Mouse (Mus musculus): ENCODE results near the gene Kyat1. TPM values are rescaled to one million over a fixed set of nuclear protein-coding genes. Genes with fewer than 3 reads are reported as not detected.

The Kyat1 gene
- polyA plus RNA-seq, 1 experiment from 2014 or later, result 13.9 TPM

DNA sequence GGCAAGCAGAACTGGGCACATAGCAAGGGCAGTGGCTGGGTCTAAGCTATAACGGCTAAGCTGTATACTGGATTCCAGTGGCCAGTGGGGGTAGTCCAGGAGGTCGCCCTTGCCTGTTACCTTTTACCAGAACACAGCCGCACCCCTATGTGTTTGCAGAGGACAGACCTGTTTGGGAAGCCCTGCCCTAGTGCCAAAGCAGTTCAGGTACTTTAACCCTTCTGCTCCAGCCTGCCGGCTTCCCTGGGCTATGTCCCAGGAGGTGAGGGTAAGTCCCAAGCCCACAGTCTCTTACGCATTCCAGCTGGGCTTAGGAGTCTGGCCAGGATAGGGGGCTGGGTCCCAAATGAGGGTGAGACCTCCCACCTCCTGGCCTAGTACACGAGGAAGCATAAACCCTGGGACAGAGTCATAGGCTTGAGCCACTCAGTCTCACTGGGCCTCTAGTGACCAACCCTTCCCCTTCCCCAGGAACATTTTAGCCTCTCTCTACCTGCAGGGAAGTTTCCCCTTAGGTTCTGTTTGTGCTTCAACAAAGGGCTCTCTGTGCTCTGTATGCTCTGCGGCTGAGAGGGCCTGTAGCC lies 39.0 kb upstream of the Kyat1 start:
- Histone ChIP-seq H3K4me1 (ENCODE audit: control insufficient read depth, insufficient read depth, low read length) (0 out of 2 replicates have a peak, but pooled peaks cover 3% of the 10 kb centered on the region), H3K4me3 (ENCODE audit: low read depth, low read length) (no peak overlapping the region), H3K4me2 (replicated peaks; ENCODE audit: low read depth, low read length) (no peak overlapping the region; the same call in 1 of the 2 replicates), H3K36me3 (ENCODE audit: control insufficient read depth, insufficient read depth, low read length) (peaks cover 40% of the 10 kb centered on the region), H3K9ac (replicated peaks; ENCODE audit: low read depth, low read length) (no peak overlapping the region), H3K9me3 (ENCODE audit: control insufficient read depth, low read depth, low read length) (no peaks in the 10 kb centered on the region), H3K27me3 (ENCODE audit: control insufficient read depth, insufficient read depth, low read length) (no peaks in the 10 kb centered on the region), H3K27ac (ENCODE audit: low read length) (peak overlapping the region; percentile 67)
- WGBS, result 56% methylated on average over 7 of the region's 7 CpGs
- ATAC-seq (ENCODE audit: insufficient number of reproducible peaks, insufficient read depth, low FRiP score, low read depth), result peak; percentile 35

DNA sequence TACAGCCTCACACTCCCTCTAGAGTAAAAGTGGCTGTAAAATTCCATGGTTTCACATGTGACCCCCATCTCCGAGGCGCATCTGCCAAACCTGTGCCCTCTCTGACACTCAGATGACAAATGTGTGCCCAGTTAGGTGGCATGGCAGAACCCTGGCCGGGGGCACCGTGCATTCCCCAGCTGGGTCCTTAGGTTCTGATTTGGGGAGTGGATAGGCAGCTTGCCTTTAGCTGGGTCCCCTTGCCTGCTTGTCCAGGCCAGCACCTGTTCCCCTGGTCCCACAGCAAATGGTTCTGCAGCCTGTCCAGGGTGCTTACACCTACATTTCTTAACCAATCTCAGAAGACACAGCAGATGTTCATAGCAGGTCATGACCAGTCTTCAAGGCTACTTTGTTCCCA lies 37.7 kb upstream of the Kyat1 start:
- peaks cover 14% of the 10 kb centered on the region for H3K4me1 ChIP-seq (ENCODE audit: control insufficient read depth, insufficient read depth, low read length)
- H3K9ac ChIP-seq (replicated peaks; ENCODE audit: low read depth, low read length), result no peak overlapping the region
- H3K4me3 ChIP-seq (ENCODE audit: low read depth, low read length), result no peak overlapping the region
- H3K36me3 ChIP-seq (ENCODE audit: control insufficient read depth, insufficient read depth, low read length), result peaks cover 31% of the 10 kb centered on the region
- no peak overlapping the region for H3K27ac ChIP-seq (ENCODE audit: low read length)
- no peaks in the 10 kb centered on the region for H3K27me3 ChIP-seq (ENCODE audit: control insufficient read depth, insufficient read depth, low read length)
- WGBS, result 85% methylated on average over 4 of the region's 4 CpGs
- no peaks in the 10 kb centered on the region for H3K9me3 ChIP-seq (ENCODE audit: control insufficient read depth, low read depth, low read length)
- H3K4me2 ChIP-seq (replicated peaks; ENCODE audit: low read depth, low read length), result no peak overlapping the region
- no peak for ATAC-seq (ENCODE audit: insufficient number of reproducible peaks, insufficient read depth, low FRiP score, low read depth)

DNA sequence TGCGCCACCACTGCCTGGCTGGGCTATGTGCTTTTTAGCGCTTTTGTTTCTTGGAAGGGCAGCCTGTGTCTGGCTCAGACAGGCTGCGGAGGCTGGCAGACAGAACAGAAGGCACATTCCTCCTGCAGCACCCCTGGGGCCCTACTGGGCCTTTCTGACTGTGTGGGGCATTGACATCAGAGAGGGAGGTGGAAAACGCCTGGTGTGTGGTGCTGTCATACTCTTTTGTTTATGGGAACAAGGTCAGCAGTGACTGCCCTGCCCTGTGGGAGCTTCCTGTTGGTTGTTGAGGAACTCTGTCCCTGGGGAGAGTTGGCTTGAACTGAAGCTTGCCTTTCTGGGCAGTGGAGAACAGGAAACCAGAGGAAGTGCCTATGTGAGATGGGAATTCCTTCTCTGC lies 36.9 kb upstream of the Kyat1 start:
- Histone ChIP-seq H3K27ac (ENCODE audit: low read length) (no peak overlapping the region), H3K4me2 (replicated peaks; ENCODE audit: low read depth, low read length) (no peak overlapping the region), H3K9ac (replicated peaks; ENCODE audit: low read depth, low read length) (no peak overlapping the region), H3K4me1 (ENCODE audit: control insufficient read depth, insufficient read depth, low read length) (peaks cover 15% of the 10 kb centered on the region), H3K4me3 (ENCODE audit: low read depth, low read length) (no peak overlapping the region), H3K36me3 (ENCODE audit: control insufficient read depth, insufficient read depth, low read length) (peaks cover 23% of the 10 kb centered on the region), H3K9me3 (ENCODE audit: control insufficient read depth, low read depth, low read length) (no peaks in the 10 kb centered on the region), H3K27me3 (ENCODE audit: control insufficient read depth, insufficient read depth, low read length) (no peaks in the 10 kb centered on the region)
- WGBS, result 53% methylated on average over 4 of the region's 4 CpGs
- ATAC-seq (ENCODE audit: insufficient number of reproducible peaks, insufficient read depth, low FRiP score, low read depth), result no peak

DNA sequence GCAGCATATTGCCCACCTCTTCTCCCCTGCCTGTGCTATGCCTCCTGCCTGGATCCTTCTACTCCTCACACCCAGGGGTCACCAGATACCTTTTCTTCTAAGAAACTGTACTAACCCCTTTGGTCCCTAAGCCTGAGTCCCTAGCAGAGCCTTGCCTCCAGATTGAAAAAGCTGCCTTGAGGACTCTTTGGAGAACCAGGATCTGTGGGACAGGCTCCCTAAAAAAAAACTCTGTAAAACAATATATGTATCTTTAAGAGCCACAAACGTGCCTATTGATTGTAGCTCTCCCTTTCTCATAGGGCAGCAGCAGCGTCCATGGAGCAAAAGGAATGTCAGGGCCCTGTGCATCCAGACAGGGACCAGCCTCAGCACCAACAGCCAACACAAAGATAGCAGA lies 34.6 kb upstream of the Kyat1 start, which contains the start of gene Gm28035:
TSS of gene Gm28035 (plus strand) at position 301 of the 400 bp plus-strand sequence.
- Histone ChIP-seq H3K4me1 (ENCODE audit: control insufficient read depth, insufficient read depth, low read length) (peaks cover 20% of the 10 kb centered on the region), H3K27ac (ENCODE audit: low read length) (no peak within 1 kb of the TSS), H3K9ac (replicated peaks; ENCODE audit: low read depth, low read length) (no peak within 1 kb of the TSS), H3K27me3 (ENCODE audit: control insufficient read depth, insufficient read depth, low read length) (no peaks in the 10 kb centered on the region), H3K36me3 (ENCODE audit: control insufficient read depth, insufficient read depth, low read length) (peaks cover 23% of the 10 kb centered on the region), H3K4me2 (replicated peaks; ENCODE audit: low read depth, low read length) (no peak within 1 kb of the TSS), H3K9me3 (ENCODE audit: control insufficient read depth, low read depth, low read length) (no peaks in the 10 kb centered on the region), H3K4me3 (ENCODE audit: low read depth, low read length) (no peak within 1 kb of the TSS)
- ATAC-seq (ENCODE audit: insufficient number of reproducible peaks, insufficient read depth, low FRiP score, low read depth), result no peak
- 64% methylated on average over 2 of the region's 2 CpGs for WGBS

DNA sequence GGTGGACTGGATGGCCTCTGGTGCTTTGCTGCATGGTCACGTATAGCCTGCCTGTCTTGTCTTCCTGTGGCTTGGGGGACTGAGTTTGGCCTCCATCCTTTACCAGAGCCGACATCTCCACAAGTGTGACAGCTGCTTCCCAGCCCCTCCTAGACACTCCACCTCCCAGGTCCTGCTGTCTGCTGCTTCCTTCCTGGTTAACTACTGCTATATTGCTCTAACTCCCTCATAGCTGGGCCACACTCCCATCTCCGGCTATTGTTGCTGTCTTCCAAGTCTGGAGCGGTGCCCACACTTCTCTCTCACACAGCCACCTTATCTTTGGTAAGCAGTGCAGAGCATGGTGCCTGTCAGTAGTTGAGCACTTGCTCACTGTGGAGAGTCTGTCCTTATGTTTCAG lies 34.1 kb upstream of the Kyat1 start:
- 69% methylated on average over 4 of the region's 4 CpGs for WGBS
- no peak overlapping the region for H3K4me2 ChIP-seq (replicated peaks; ENCODE audit: low read depth, low read length)
- H3K27ac ChIP-seq (ENCODE audit: low read length), result no peak overlapping the region
- no peak for ATAC-seq (ENCODE audit: insufficient number of reproducible peaks, insufficient read depth, low FRiP score, low read depth)
- H3K9ac ChIP-seq (replicated peaks; ENCODE audit: low read depth, low read length), result no peak overlapping the region
- H3K27me3 ChIP-seq (ENCODE audit: control insufficient read depth, insufficient read depth, low read length), result no peaks in the 10 kb centered on the region
- H3K4me3 ChIP-seq (ENCODE audit: low read depth, low read length), result no peak overlapping the region
- H3K4me1 ChIP-seq (ENCODE audit: control insufficient read depth, insufficient read depth, low read length), result peaks cover 18% of the 10 kb centered on the region
- H3K36me3 ChIP-seq (ENCODE audit: control insufficient read depth, insufficient read depth, low read length), result peaks cover 20% of the 10 kb centered on the region
- H3K9me3 ChIP-seq (ENCODE audit: control insufficient read depth, low read depth, low read length), result no peaks in the 10 kb centered on the region

DNA sequence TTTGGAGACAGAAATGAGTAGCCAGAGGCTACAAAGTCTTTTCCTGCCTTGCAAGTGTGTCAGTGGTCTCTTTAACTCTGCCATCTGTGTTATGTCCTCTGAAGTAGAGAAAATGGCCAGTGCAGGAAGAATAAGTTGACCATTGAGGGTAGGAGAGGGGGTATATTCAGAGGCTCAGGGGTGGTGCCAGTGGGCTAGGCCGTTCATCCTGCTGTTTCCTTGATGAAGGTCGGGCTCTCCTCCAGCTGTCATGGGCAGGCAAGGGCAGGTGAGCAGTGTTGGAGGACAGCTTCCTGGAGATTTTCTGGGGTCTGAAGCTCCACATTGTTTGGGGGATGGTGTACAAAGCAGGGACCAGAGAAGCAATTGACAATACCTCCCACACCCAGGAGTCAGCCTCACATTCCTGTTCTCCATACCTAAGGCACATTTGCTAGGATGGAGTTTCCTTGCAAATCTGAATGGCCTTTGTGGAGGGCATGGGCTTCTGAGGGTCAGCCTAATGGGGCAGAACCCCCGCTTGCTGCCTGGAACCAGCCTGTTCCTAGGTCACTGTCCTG lies 33.3 kb upstream of the Kyat1 start:
- no peaks in the 10 kb centered on the region for H3K9me3 ChIP-seq (ENCODE audit: control insufficient read depth, low read depth, low read length)
- no peaks in the 10 kb centered on the region for H3K27me3 ChIP-seq (ENCODE audit: control insufficient read depth, insufficient read depth, low read length)
- ATAC-seq (ENCODE audit: insufficient number of reproducible peaks, insufficient read depth, low FRiP score, low read depth), result no peak
- peaks cover 17% of the 10 kb centered on the region for H3K4me1 ChIP-seq (ENCODE audit: control insufficient read depth, insufficient read depth, low read length)
- H3K4me2 ChIP-seq (replicated peaks; ENCODE audit: low read depth, low read length), result peak overlapping the region; percentile 86
- peak overlapping the region; percentile 87 for H3K4me3 ChIP-seq (ENCODE audit: low read depth, low read length)
- peaks cover 19% of the 10 kb centered on the region for H3K36me3 ChIP-seq (ENCODE audit: control insufficient read depth, insufficient read depth, low read length)
- no peak overlapping the region for H3K27ac ChIP-seq (ENCODE audit: low read length)
- H3K9ac ChIP-seq (replicated peaks; ENCODE audit: low read depth, low read length), result peak overlapping the region; percentile 80; the same call in 1 of the 2 replicates
- WGBS, result 66% methylated on average over 3 of the region's 3 CpGs

DNA sequence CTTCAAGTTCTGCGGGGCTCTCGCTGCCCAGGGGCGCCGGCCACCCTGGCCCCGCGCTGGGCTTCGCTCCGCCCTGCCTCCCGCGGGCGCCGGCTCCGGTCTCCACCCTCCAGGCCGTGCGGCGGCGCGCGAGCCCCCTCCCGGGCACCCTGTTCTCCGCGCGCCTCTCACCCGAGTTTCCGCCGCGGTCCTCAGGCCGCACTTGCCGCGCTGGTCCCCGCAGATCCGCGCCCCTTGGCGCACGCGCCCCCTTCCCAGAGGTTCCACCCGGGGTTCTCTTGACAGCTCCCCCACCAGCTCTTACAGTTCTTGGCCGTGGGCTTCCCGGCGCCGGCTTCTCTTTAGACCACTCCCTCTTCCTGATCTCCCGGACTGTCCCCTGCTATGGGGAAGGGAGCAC lies 32.2 kb upstream of the Kyat1 start:
- H3K4me1 ChIP-seq (ENCODE audit: control insufficient read depth, insufficient read depth, low read length), result peaks cover 17% of the 10 kb centered on the region
- H3K9me3 ChIP-seq (ENCODE audit: control insufficient read depth, low read depth, low read length), result no peaks in the 10 kb centered on the region
- peak overlapping the region; percentile 80 for H3K9ac ChIP-seq (replicated peaks; ENCODE audit: low read depth, low read length)
- H3K4me3 ChIP-seq (ENCODE audit: low read depth, low read length), result peak overlapping the region; percentile 87
- H3K4me2 ChIP-seq (replicated peaks; ENCODE audit: low read depth, low read length), result peak overlapping the region; percentile 86
- H3K36me3 ChIP-seq (ENCODE audit: control insufficient read depth, insufficient read depth, low read length), result peaks cover 19% of the 10 kb centered on the region
- H3K27me3 ChIP-seq (ENCODE audit: control insufficient read depth, insufficient read depth, low read length), result no peaks in the 10 kb centered on the region
- peak; percentile 88 for ATAC-seq (ENCODE audit: insufficient number of reproducible peaks, insufficient read depth, low FRiP score, low read depth)
- under 1% methylated on average over 34 of the region's 42 CpGs for WGBS
- peak overlapping the region; percentile 82 for H3K27ac ChIP-seq (ENCODE audit: low read length)

DNA sequence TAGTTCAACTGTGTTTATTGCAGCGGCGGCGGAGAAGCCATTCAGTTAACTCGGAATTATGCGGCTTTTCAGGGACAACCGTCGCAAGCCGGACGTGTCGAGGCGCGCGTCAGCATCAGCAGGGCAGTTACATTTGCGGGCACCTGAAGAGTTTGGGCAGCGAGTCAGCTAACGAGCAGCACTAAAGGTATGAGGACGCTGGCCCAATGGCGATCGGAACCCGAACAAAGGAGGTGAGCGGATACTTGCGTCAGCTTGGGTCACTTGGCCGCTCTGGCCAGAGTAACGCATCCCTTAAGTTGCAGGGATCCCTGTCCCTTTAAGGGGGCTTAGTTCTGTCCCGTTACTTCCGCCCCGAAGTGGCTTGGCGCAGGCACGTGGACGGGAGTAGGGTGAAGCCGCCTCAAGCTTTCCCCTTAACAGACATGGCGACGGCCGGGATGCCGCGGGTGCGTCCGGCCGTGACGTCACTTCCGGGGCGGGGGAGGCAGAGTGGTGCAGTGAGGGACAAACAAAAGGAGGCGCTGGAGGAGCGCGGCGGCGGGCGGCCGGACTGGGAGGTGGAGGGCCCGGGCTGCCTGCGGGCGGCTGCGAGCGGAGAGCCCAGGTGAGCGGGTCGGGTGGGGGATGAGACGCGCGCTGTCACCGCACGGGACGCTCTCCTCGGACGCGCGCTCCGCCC lies 31.7 kb upstream of the Kyat1 start, which contains the start of gene Lrrc8a:
TSS of gene Lrrc8a (plus strand) at position 517 of the 682 bp plus-strand sequence.
- no peaks in the 10 kb centered on the region for H3K9me3 ChIP-seq (ENCODE audit: control insufficient read depth, low read depth, low read length)
- no peaks in the 10 kb centered on the region for H3K27me3 ChIP-seq (ENCODE audit: control insufficient read depth, insufficient read depth, low read length)
- peak within 1 kb of the TSS; percentile 86 for H3K4me2 ChIP-seq (replicated peaks; ENCODE audit: low read depth, low read length)
- peak within 1 kb of the TSS; percentile 80 for H3K9ac ChIP-seq (replicated peaks; ENCODE audit: low read depth, low read length)
- peak within 1 kb of the TSS; percentile 82 for H3K27ac ChIP-seq (ENCODE audit: low read length)
- H3K36me3 ChIP-seq (ENCODE audit: control insufficient read depth, insufficient read depth, low read length), result peaks cover 19% of the 10 kb centered on the region
- peaks cover 17% of the 10 kb centered on the region for H3K4me1 ChIP-seq (ENCODE audit: control insufficient read depth, insufficient read depth, low read length)
- H3K4me3 ChIP-seq (ENCODE audit: low read depth, low read length), result peak within 1 kb of the TSS; percentile 87
- peak; percentile 96 for ATAC-seq (ENCODE audit: insufficient number of reproducible peaks, insufficient read depth, low FRiP score, low read depth)
- WGBS, result under 1% methylated on average over 57 of the region's 67 CpGs

Data from stomach, embryonic 14.5 days (tissue).